9 mouse cellular contexts compared by ENCODE assay signal in the genomic region with DNA sequence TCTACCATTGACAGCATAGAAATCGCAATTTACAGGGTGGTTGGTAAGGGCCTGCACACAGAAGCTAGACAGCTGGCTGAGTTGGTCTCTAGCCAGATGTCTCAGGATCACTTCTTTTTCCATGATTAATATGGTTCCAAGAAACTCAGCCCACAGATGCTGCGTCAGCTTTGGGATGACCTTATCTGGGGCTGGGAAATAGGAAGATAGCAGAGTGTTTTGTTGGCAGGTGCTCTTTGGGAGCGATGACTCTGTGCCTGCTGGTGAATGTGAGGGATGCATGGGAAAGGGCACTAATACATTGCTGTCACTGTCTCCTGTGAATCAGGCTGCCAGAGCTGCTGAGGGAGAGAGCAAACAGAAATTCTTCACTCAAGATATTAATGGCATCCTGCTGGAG. TPM values are rescaled to one million over a fixed set of nuclear protein-coding genes. Genes with fewer than 3 reads are reported as not detected.
DNase-seq lines count a peak whose midpoint lies in the region; ATAC-seq and TF ChIP-seq lines count a peak whose summit lies in the region.
"Had no signal": no experiment of that assay in that cellular context is flagged by ENCODE, and none has a peak within 500 bp of the region (broad histone marks: within the 10 kb centered on the region; RNA-seq: fewer than 3 reads in every experiment).

No protein-coding gene starts in this region.

- H3K4me3 ChIP-seq in midbrain, postnatal 0 days (ENCODE audit: low read depth, low read length) = no peak overlapping the region
- H3K4me3 ChIP-seq in midbrain, embryonic 14.5 days (replicated peaks; ENCODE audit: low read depth, low read length) = no peak overlapping the region
- H3K4me3 ChIP-seq: neural tube, embryonic 15.5 days had no signal

- no peak overlapping the region for H3K9ac ChIP-seq in midbrain, postnatal 0 days (replicated peaks; ENCODE audit: low read length, poor library complexity, severe bottlenecking)
- H3K9ac ChIP-seq in midbrain, embryonic 14.5 days (replicated peaks; ENCODE audit: low read length) = no peak overlapping the region
- H3K9ac ChIP-seq: neural tube, embryonic 15.5 days had no signal

- H3K4me1 ChIP-seq in midbrain, postnatal 0 days (ENCODE audit: insufficient read depth, low read length) = no peaks in the 10 kb centered on the region
- no peaks in the 10 kb centered on the region for H3K4me1 ChIP-seq in midbrain, embryonic 14.5 days (ENCODE audit: control insufficient read depth, insufficient read depth, low read length)
- H3K4me1 ChIP-seq: neural tube, embryonic 15.5 days had no signal

- intact Hi-C loops in heart, postnatal 36 days (cut with DNase I) = no loop called here

- no peaks in the 10 kb centered on the region for H3K27me3 ChIP-seq in midbrain, postnatal 0 days (ENCODE audit: insufficient read depth, low read length)
- H3K27me3 ChIP-seq in midbrain, embryonic 14.5 days (ENCODE audit: control insufficient read depth, insufficient read depth, low read length) = no peaks in the 10 kb centered on the region
- H3K27me3 ChIP-seq: neural tube, embryonic 15.5 days had no signal

- WGBS in midbrain, postnatal 0 days = 94% methylated on average over 3 of the region's 3 CpGs
- 99% methylated on average over 3 of the region's 3 CpGs for WGBS in midbrain, embryonic 14.5 days

- H3K27ac ChIP-seq in midbrain, postnatal 0 days (ENCODE audit: low read depth, low read length) = no peak overlapping the region
- H3K27ac ChIP-seq in midbrain, embryonic 14.5 days (replicated peaks; ENCODE audit: low read depth, low read length) = no peak overlapping the region
- H3K27ac ChIP-seq: neural tube, embryonic 15.5 days had no signal

- H3K36me3 ChIP-seq in midbrain, postnatal 0 days (ENCODE audit: insufficient read depth, low read length) = peaks cover 45% of the 10 kb centered on the region
- peaks cover 79% of the 10 kb centered on the region for H3K36me3 ChIP-seq in midbrain, embryonic 14.5 days (ENCODE audit: control insufficient read depth, insufficient read depth, low read length)

- peak; percentile 33 to 47 for DNase-seq in frontal cortex, postnatal 36 days (ENCODE audit: low spot score in 2 of 2)
- DNase-seq in frontal cortex, postnatal 10 days (ENCODE audit: low spot score in 2 of 2) = no peak
- peak; percentile 9 for DNase-seq in midbrain, postnatal 0 days (ENCODE audit: low spot score)
- DNase-seq in midbrain, embryonic 14.5 days = no peak
- peak; percentile 12 to 28 for DNase-seq in heart, postnatal 36 days
- no peak for DNase-seq in urinary bladder, postnatal 25 days (ENCODE audit: low spot score)

- H3K4me2 ChIP-seq in midbrain, postnatal 0 days (ENCODE audit: low read depth, low read length, poor library complexity, severe bottlenecking) = no peak overlapping the region
- no peak overlapping the region for H3K4me2 ChIP-seq in midbrain, embryonic 14.5 days (ENCODE audit: low read length)
- H3K4me2 ChIP-seq: neural tube, embryonic 15.5 days had no signal

- ATAC-seq in midbrain, postnatal 0 days (ENCODE audit: low FRiP score) = no peak
- ATAC-seq in midbrain, embryonic 14.5 days (ENCODE audit: low FRiP score, low TSS enrichment) = no peak
- no peak for ATAC-seq in activated CD4-positive, CD25-positive, alpha-beta regulatory T cell, adult 4 months
- ATAC-seq in megakaryocyte-erythroid progenitor cell, adult 5-6 weeks (replicated peaks; ENCODE audit: low FRiP score, low TSS enrichment, poor library complexity, severe bottlenecking) = no peak

- TF ChIP-seq CTCF in midbrain, postnatal 0 days (IDR thresholded peaks at IDR 0.05) = no peak

- no peaks in the 10 kb centered on the region for H3K9me3 ChIP-seq in midbrain, postnatal 0 days (ENCODE audit: low read length)
- H3K9me3 ChIP-seq in midbrain, embryonic 14.5 days (ENCODE audit: control insufficient read depth, low read length) = no peaks in the 10 kb centered on the region
- H3K9me3 ChIP-seq: neural tube, embryonic 15.5 days had no signal

RNA-seq across cellular contexts. Expression of a gene that starts 20.5 kb away (rescaled TPM):
- total RNA-seq in midbrain, postnatal 0 days (2014; rRNA removed) = 28.4 and 28.9 TPM in 2 replicates
- 5.8 and 7.0 TPM in 2 replicates for polyA plus RNA-seq in midbrain, postnatal 0 days (2015; fragmentation: Nextera tagmentation; extraction: Ambion mirVana)
- 15.7 and 19.8 TPM in 2 replicates for polyA plus RNA-seq in midbrain, embryonic 14.5 days (2014; fragmentation: Nextera tagmentation; extraction: Ambion mirVana)
- 10 to 100 TPM; 26.4 to 28.5 TPM for total RNA-seq in heart, postnatal 36 days (2021)
- polyA plus RNA-seq in activated CD4-positive, CD25-positive, alpha-beta regulatory T cell, adult 4 months (2017; shearing (Covaris generic)) = 10 to 100 TPM; 28.7 to 41.5 TPM
- 47.5 and 48.3 TPM in 2 replicates for total RNA-seq in megakaryocyte-erythroid progenitor cell, adult 5-6 weeks (2014; fragmentation: Nextera tagmentation)
- total RNA-seq in megakaryocyte-erythroid progenitor cell, adult 5-6 weeks (2017) = 38.4 and 39.8 TPM in 2 replicates

RNA-seq across cellular contexts. Expression of a gene that starts 20.7 kb away (rescaled TPM):
- 176 and 179 TPM in 2 replicates for total RNA-seq in midbrain, postnatal 0 days (2014; rRNA removed)
- 146 and 149 TPM in 2 replicates for polyA plus RNA-seq in midbrain, postnatal 0 days (2015; fragmentation: Nextera tagmentation; extraction: Ambion mirVana)
- polyA plus RNA-seq in midbrain, embryonic 14.5 days (2014; fragmentation: Nextera tagmentation; extraction: Ambion mirVana) = 123 and 147 TPM in 2 replicates
- 10 to 100 TPM; 43.8 to 46.0 TPM for total RNA-seq in heart, postnatal 36 days (2021)
- polyA plus RNA-seq in activated CD4-positive, CD25-positive, alpha-beta regulatory T cell, adult 4 months (2017; shearing (Covaris generic)) = 10 to 100 TPM; 66.1 to 82.5 TPM
- total RNA-seq in megakaryocyte-erythroid progenitor cell, adult 5-6 weeks (2014; fragmentation: Nextera tagmentation) = 68.7 and 80.2 TPM in 2 replicates
- 84.7 and 85.2 TPM in 2 replicates for total RNA-seq in megakaryocyte-erythroid progenitor cell, adult 5-6 weeks (2017)

RNA-seq across cellular contexts. Expression of a gene that starts 57.0 kb away (rescaled TPM):
- total RNA-seq in midbrain, postnatal 0 days (2014; rRNA removed) = 115 and 121 TPM in 2 replicates
- polyA plus RNA-seq in midbrain, postnatal 0 days (2015; fragmentation: Nextera tagmentation; extraction: Ambion mirVana) = 165 and 175 TPM in 2 replicates
- 132 and 161 TPM in 2 replicates for polyA plus RNA-seq in midbrain, embryonic 14.5 days (2014; fragmentation: Nextera tagmentation; extraction: Ambion mirVana)
- 10 to 100 TPM; 16.2 to 19.7 TPM for total RNA-seq in heart, postnatal 36 days (2021)
- 10 to 100 TPM; 18.5 to 23.5 TPM for polyA plus RNA-seq in activated CD4-positive, CD25-positive, alpha-beta regulatory T cell, adult 4 months (2017; shearing (Covaris generic))
- 3.4 and 24.4 TPM in 2 replicates for total RNA-seq in megakaryocyte-erythroid progenitor cell, adult 5-6 weeks (2014; fragmentation: Nextera tagmentation)
- total RNA-seq in megakaryocyte-erythroid progenitor cell, adult 5-6 weeks (2017) = 1.6 and 2.2 TPM in 2 replicates

Comparison
In these comparisons a context has a peak if more than half of its experiments do, and no peak if none do; other contexts are left out.
1. DNase-seq: peak in frontal cortex, postnatal 36 days (2 of 2), midbrain, postnatal 0 days (single experiment) and heart, postnatal 36 days (2 of 2); none in frontal cortex, postnatal 10 days (0 of 2), midbrain, embryonic 14.5 days (single experiment) and urinary bladder, postnatal 25 days (single experiment).